In genomic region chr5:8408746-8409145, GRCm38 (mm10) we compare ENCODE assay signal across 19 mouse cellular contexts. TPM values are rescaled to one million over a fixed set of nuclear protein-coding genes. Genes with fewer than 3 reads are reported as not detected.
DNase-seq lines count a peak whose midpoint lies in the region; TF ChIP-seq lines count a peak whose summit lies in the region.
"Had no signal": no experiment of that assay in that cellular context is flagged by ENCODE, and none has a peak within 500 bp of the region (broad histone marks: within the 10 kb centered on the region; RNA-seq: fewer than 3 reads in every experiment).

No protein-coding gene starts in this region.

- peaks cover 1% of the 10 kb centered on the region; the same call in 1 of the 2 replicates for H3K36me3 ChIP-seq in splenic B cell, adult 2 months (ENCODE audit: control insufficient read depth, insufficient read depth, low read length, poor library complexity, severe bottlenecking)

- H3K27ac ChIP-seq in left cerebral cortex, adult 2 months = no peak overlapping the region
- H3K27ac ChIP-seq: forebrain, embryonic 15.5 days; intestine, embryonic 15.5 days; kidney, embryonic 15.5 days; macrophage; midbrain, embryonic 12.5 days; stomach, embryonic 15.5 days had no signal

- H3K4me3 ChIP-seq in left cerebral cortex, adult 2 months = no peak overlapping the region
- H3K4me3 ChIP-seq: forebrain, embryonic 15.5 days; intestine, embryonic 15.5 days; kidney, embryonic 15.5 days; midbrain, embryonic 12.5 days; stomach, embryonic 15.5 days had no signal

- intact Hi-C loops in left cerebral cortex, adult 2 months (cut with DNase I) = no loop called here
- intact Hi-C loops in left cerebral cortex, postnatal 4 days (cut with DNase I) = no loop called here

- DNase-seq in left cerebral cortex, adult 2 months (ENCODE audit: extremely low spot score in 1 of 2, low spot score in 2 of 2) = no peak
- no peak for DNase-seq in left cerebral cortex, postnatal 4 days
- DNase-seq in CD4-positive, CD25-positive, alpha-beta regulatory T cell, adult 2 months (ENCODE audit: low read depth, low spot score) = peak; percentile 21
- peak; percentile 57 for DNase-seq in NIH3T3 (ENCODE audit: low read depth)
- peak; percentile 8 for DNase-seq in splenic B cell, adult 2 months (ENCODE audit: low read depth, low spot score)
- DNase-seq in Muller cell, postnatal 12 days (ENCODE audit: inconsistent ontology term) = no peak
- no peak for DNase-seq in left cerebral cortex, adult 8-10 months (ENCODE audit: low spot score in 2 of 2)
- DNase-seq: adrenal gland, adult 2 months; cerebellum, adult 18-20 months; cerebellum, postnatal 36 days; liver; lung, adult 2 months; spleen, adult 18-20 months had no signal

- TF ChIP-seq CTCF in left cerebral cortex, adult 2 months (IDR thresholded peaks at IDR 0.05) = peak; percentile 23

- H3K27me3 ChIP-seq in splenic B cell, adult 2 months (ENCODE audit: control insufficient read depth, insufficient read depth, low read length, poor library complexity, severe bottlenecking) = no peaks in the 10 kb centered on the region
- H3K27me3 ChIP-seq: forebrain, embryonic 15.5 days; intestine, embryonic 15.5 days; kidney, embryonic 15.5 days; midbrain, embryonic 12.5 days; stomach, embryonic 15.5 days had no signal

RNA-seq across cellular contexts. Expression of gene Dbf4, which starts 13.8 kb away (rescaled TPM):
- total RNA-seq in left cerebral cortex, adult 2 months (2021) = 1 to 10 TPM; 2.2 to 2.4 TPM
- 10 to 100 TPM; 10.1 to 11.6 TPM for total RNA-seq in left cerebral cortex, postnatal 4 days (2021)
- total RNA-seq in left cerebral cortex, adult 8-10 months (2022) = 1 to 10 TPM; 1.8 to 2.0 (median 1.9) TPM

RNA-seq across cellular contexts. Expression of gene Slc25a40, which starts 13.9 kb away (rescaled TPM):
- total RNA-seq in left cerebral cortex, adult 2 months (2021) = 10 to 100 TPM; 12.8 to 13.4 TPM
- 10 to 100 TPM; 14.9 to 16.3 TPM for total RNA-seq in left cerebral cortex, postnatal 4 days (2021)
- total RNA-seq in left cerebral cortex, adult 8-10 months (2022) = 10 to 100 TPM; 11.7 to 15.2 (median 14.3) TPM

RNA-seq across cellular contexts. Expression of gene Adam22, which starts 40.8 kb away (rescaled TPM):
- 100 to 1,000 TPM; 214 to 226 TPM for total RNA-seq in left cerebral cortex, adult 2 months (2021)
- total RNA-seq in left cerebral cortex, postnatal 4 days (2021) = 100 to 1,000 TPM; 140 TPM
- 100 to 1,000 TPM; 194 to 214 (median 206) TPM for total RNA-seq in left cerebral cortex, adult 8-10 months (2022)

Comparison
In these comparisons a context has a peak if more than half of its experiments do, and no peak if none do; other contexts are left out.
1. DNase-seq: peak in CD4-positive, CD25-positive, alpha-beta regulatory T cell, adult 2 months (single experiment), NIH3T3 (single experiment) and splenic B cell, adult 2 months (single experiment); none in left cerebral cortex, adult 2 months (0 of 2), left cerebral cortex, postnatal 4 days (single experiment), Muller cell, postnatal 12 days (single experiment) and left cerebral cortex, adult 8-10 months (0 of 2).